Mouse (Mus musculus) T-helper 1 cell (primary cell): ENCODE measurements around the gene Fgfr2.

Experiments used
- in situ Hi-C: fragments of 300-600 bp; cut with MboI, MseI; formaldehyde crosslinking; loops from one replicate; pipeline ENCODE4 v1.15.1; 2025; ENCODE audit warnings: high pct_unique_total_duplicates

Fgfr2 gene

DNA sequence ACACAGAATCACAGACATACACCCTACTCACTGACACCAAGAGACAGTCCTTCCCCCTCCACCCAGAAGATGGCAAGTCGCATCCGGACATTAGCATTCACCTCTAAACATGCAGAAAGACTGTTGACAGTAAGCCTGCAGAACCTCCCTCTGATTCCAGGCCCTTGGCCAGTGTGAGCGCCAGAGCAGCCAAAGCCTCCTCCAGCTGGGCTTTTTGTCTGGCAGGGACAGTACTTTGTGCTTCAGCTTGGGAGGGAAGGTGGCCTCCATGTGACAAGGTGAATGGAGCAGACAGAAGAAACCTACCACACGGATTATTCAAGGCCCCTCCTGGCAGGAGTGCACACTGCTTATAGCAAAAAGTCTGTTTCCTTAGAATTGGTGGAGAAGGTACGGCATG lies 316.9 kb downstream of the Fgfr2 start:
- in situ Hi-C loops = loop anchor here (5.0 kb wide), 1 partner anchor 149 kb away; no protein-coding TSS in a partner anchor

- in situ Hi-C loops = loop anchor here (5.0 kb wide), 2 partner anchors 38 to 148 kb away; no protein-coding TSS in a partner anchor
Observed at GRCm38 (mm10) chr7:132804951-132805350, 318.2 kb downstream of the Fgfr2 start.

DNA sequence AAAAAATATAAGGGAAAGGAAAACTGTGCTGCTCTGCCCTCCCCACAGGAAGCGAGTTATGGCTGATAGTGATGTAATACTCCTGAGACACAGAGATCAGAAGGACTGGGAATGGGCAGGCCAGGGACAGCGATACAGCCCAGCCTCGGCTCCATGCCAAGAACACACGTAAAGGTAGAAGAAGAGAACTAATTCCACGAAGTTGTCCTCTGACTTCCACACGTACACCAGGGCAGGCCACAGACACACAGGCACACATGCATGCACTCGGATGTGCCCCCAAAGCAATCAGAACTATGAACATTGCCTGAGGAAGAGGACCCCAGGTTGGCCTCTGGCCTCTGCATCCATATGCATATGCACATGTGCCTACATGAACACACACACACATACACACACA lies 318.7 kb downstream of the Fgfr2 start:
- in situ Hi-C loops = loop anchor here (5.0 kb wide), 1 partner anchor 37 kb away; no protein-coding TSS in a partner anchor

- in situ Hi-C loops = loop anchor here (5.0 kb wide), 1 partner anchor 37 kb away; no protein-coding TSS in a partner anchor
Observed at GRCm38 (mm10) chr7:132803962-132804361, 319.2 kb downstream of the Fgfr2 start.

- in situ Hi-C loops = loop anchor here (5.0 kb wide), 1 partner anchor 36 kb away; no protein-coding TSS in a partner anchor
Observed at GRCm38 (mm10) chr7:132803336-132803735, 319.8 kb downstream of the Fgfr2 start.

- in situ Hi-C loops = loop anchor here (5.0 kb wide), 1 partner anchor 35 kb away; no protein-coding TSS in a partner anchor
Observed at GRCm38 (mm10) chr7:132802691-132803090, 320.5 kb downstream of the Fgfr2 start.

DNA sequence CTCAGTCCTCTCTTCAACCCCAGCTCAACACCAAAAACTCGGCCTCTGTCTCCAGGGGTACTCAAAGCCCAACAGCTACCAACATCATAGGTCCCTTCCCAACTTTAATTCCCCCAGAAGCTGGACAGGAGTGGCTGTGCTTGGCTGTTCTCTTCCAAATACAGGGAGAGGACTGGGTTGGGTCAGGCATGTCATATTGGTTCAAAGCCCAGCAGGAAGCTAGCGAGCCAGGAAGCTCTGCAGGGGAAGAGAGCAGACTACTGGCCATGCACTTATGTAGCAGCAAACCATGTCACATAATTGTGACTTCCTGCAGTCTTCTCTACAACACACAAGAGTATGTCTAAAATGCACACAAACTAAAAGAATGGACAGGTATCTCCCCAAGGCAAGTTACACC lies 321.1 kb downstream of the Fgfr2 start:
- in situ Hi-C loops = loop anchor here (5.0 kb wide), 1 partner anchor 35 kb away; no protein-coding TSS in a partner anchor

GRCm38 (mm10) chr7:132801509-132801908 lies 321.6 kb downstream of the Fgfr2 start:
- in situ Hi-C loops = loop anchor here (5.0 kb wide), 1 partner anchor 34 kb away; no protein-coding TSS in a partner anchor

- in situ Hi-C loops = loop anchor here (5.0 kb wide), 1 partner anchor 34 kb away; no protein-coding TSS in a partner anchor
Observed at GRCm38 (mm10) chr7:132800868-132801267, 322.3 kb downstream of the Fgfr2 start.

- in situ Hi-C loops = loop anchor here (5.0 to 10.0 kb wide), 2 partner anchors 32 to 485 kb away; partner anchors contain the start of gene Chst15
Observed at GRCm38 (mm10) chr7:132799119-132800016, 323.8 kb downstream of the Fgfr2 start.

DNA sequence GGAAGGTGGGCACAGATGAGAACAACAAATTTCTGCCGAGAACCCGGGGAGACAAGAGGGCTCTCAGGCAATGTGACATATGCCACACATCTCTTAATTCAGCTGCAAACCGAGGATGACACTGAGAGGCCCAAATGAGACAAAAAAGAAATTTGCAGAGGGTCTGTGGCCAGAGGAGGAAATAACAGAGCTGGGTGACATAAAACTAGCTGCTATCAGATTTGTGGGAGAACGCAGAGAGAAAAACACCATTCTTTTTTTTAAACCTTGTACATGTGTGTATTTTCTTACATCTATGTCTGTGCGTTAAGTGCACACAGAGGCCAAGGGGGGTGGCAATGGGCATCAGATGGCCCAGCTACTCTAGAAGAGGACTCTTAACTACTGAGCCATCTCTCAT lies 328.0 kb downstream of the Fgfr2 start:
- in situ Hi-C loops = loop anchor here (10.0 kb wide), 1 partner anchor 480 kb away; the partner anchor contains the start of gene Chst15

DNA sequence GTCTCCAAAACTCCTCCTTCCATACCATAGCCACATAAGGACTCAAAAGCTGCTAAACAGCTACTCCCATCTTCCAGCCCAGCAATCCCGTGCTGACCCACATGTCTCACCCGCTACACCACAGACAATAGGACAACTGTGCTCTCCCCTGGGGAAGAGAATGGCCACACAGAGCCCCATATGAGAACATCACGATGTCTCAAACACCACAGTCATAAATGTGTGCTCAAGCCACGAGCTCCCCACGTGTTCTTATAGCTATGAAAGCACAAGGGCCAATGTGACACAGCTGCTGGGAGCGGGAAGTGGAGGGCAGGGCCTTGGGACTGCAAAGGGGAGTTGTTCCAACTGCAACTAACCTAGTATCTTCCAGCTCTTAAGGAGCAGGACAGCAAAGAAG lies 329.7 kb downstream of the Fgfr2 start:
- in situ Hi-C loops = loop anchor here (10.0 kb wide), 1 partner anchor 479 kb away; the partner anchor contains the start of gene Chst15

GRCm38 (mm10) chr7:132790447-132791219 lies 332.5 kb downstream of the Fgfr2 start:
- in situ Hi-C loops = loop anchor here (10.0 kb wide), 1 partner anchor 476 kb away; the partner anchor contains the start of gene Chst15

GRCm38 (mm10) chr7:132788826-132789225 lies 334.3 kb downstream of the Fgfr2 start:
- in situ Hi-C loops = no loop called here

DNA sequence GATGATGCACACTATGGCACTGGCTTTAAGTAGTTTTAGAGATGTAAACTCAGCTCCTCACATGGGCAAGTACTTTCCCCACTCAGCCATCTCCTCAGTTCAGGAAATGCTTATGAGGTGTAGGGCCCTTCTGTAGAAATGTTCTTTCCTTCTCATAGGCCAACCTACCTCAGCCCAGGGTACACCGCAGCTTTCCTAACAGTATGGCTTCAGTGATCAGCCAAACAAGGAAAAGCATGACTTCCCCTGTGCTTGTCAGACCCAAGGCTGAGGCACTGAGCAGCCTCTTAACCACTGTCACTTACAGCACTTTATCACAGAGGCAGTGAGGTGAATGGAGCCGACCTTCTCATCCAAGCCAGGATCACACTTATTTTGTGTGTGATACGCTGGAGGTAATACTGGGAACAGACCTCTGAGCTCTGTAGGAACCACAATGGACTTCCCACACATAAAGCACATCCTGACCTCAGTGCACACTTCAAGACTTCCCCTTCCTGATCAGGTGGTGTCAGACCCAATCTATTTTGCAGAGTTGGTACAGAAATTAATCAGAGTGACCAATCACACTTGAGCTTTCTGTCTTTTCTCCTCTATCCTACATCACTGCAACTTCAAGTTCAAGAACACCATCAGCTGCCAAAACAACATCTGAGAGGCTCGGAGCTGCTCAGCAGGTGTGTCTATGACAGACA lies 335.5 kb downstream of the Fgfr2 start:
- in situ Hi-C loops = no loop called here

GRCm38 (mm10) chr7:132787022-132787421 lies 336.1 kb downstream of the Fgfr2 start:
- in situ Hi-C loops = no loop called here

DNA sequence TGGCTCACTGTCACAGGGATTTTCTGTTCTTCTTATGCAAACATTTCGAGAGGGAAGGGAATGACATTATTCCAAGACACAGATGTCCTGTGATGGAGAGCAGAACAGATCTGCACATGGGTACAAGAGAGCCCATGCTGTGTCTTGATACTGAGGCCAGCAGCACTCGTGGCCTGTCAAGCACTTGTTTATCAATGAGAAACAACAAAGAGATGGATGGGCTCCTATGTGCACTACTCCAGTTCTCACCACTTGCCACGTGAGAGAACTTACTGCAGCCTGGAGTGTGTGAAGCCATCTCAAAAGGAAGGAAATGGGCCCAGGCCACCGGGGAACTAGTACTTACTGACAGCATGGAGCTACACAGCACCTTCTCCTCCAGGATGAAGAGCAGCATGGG lies 336.6 kb downstream of the Fgfr2 start:
- in situ Hi-C loops = no loop called here

GRCm38 (mm10) chr7:132786011-132786410 lies 337.1 kb downstream of the Fgfr2 start:
- in situ Hi-C loops = no loop called here

DNA sequence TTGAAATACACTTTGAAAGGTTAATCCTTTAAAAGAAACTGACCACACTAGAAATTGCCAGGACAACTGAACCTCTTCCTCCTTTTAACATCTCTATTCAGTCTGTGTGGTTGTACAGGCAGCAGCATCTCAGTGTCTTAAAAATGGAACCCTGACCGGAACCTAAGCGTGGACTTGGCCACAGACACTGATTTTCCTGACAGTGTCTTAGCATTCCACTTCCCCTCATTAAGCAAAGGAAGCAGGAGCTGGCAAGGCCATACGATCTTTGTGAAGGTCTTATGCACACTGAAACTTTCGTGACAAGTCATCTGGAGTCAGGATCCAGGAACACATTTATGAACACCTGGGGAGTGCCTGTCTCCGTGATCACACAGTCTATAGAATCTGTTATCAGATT lies 339.0 kb downstream of the Fgfr2 start:
- in situ Hi-C loops = no loop called here

GRCm38 (mm10) chr7:132781850-132782249 lies 341.3 kb downstream of the Fgfr2 start:
- in situ Hi-C loops = no loop called here
